ENCODE assay signal across 8 mouse cellular contexts in the genomic region with DNA sequence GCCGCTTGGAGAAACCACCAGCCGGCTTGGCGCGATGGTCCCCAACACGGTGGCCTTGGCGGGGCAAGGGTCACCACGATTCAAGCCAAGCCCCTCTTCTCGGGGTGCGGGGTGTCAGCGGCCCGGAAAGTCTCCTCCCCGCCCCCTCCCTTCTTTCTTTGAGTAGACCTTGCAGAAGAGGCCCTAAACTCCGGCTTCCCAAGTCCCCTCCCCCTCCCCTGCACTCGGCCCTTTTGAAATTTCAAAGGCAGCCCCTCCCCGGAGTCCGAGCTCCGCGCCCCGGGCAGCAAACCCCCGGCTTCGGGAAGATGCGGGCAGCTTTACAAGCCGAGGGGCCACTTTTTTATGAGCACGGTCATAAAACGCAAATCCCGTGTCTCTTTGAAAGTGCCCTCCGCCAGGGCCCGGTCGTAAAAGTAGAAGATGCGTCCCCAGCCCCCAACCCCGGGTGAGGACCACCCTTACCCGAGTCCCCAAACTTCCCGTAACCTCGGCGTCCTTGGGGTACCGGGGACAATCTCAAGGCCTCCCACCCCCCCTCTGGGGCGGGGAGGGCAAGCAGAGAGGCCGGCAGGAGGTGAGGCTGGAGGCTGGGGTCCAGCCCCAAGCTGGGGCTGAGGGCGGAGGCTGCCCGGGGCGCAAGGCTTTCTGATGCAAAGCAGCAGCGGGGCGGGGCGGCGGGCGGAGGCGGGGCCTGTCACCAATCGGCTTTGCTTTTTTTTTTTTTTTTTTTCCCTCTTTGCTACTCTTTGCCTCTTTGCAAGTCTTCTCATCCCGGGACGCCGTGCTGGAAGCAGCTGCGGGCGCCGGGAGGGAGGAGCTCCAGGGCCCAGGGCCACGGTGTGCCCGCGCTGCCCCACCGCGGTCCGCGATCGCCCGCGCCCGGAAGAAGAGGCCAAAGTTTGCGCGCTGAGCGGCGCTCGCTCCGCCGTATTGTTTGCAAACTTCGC. TPM values are rescaled to one million over a fixed set of nuclear protein-coding genes. Genes with fewer than 3 reads are reported as not detected.
DNase-seq lines count a peak whose midpoint lies in the region; ATAC-seq and TF ChIP-seq lines count a peak whose summit lies in the region.

A gene (plus strand): TSS at position 773 of the 950 bp plus-strand sequence.

- intact Hi-C loops in gastrocnemius, postnatal 36 days (cut with DNase I): no loop called here

- DNase-seq in gastrocnemius, postnatal 4 days (ENCODE audit: low spot score in 2 of 2): peak in 1 of 2 experiments; percentile 33
- no peak for DNase-seq in gastrocnemius, postnatal 36 days
- DNase-seq in R1 (ENCODE audit: low read depth, low spot score): peak; percentile 91
- peak; percentile 55 for DNase-seq in lung, postnatal 0 days (ENCODE audit: low spot score)
- DNase-seq in right cerebral cortex, postnatal 14 days: peak; percentile 63
- DNase-seq in layer of hippocampus, postnatal 14 days (ENCODE audit: low spot score in 2 of 2): no peak

- no peak for TF ChIP-seq CTCF in lung, postnatal 0 days (IDR thresholded peaks at IDR 0.05)

- H3K36me3 ChIP-seq in embryonic facial prominence, embryonic 15.5 days: no peaks in the 10 kb centered on the region
- no peaks in the 10 kb centered on the region for H3K36me3 ChIP-seq in intestine, embryonic 16.5 days (ENCODE audit: control insufficient read depth, insufficient read depth, low read length)
- H3K36me3 ChIP-seq in lung, postnatal 0 days (ENCODE audit: insufficient read depth, low read length): no peaks in the 10 kb centered on the region

- H3K4me3 ChIP-seq in embryonic facial prominence, embryonic 15.5 days (replicated peaks): peak within 1 kb of the TSS; percentile 71
- H3K4me3 ChIP-seq in intestine, embryonic 16.5 days (ENCODE audit: low read length): peak within 1 kb of the TSS; percentile 69
- peak within 1 kb of the TSS; percentile 55 for H3K4me3 ChIP-seq in lung, postnatal 0 days (ENCODE audit: low read depth, low read length)

- ATAC-seq in embryonic facial prominence, embryonic 15.5 days (ENCODE audit: insufficient number of reproducible peaks, low FRiP score, low TSS enrichment, low read depth): peak; percentile 55
- ATAC-seq in intestine, embryonic 16.5 days: peak; percentile 81
- peak; percentile 71 for ATAC-seq in lung, postnatal 0 days

- peak within 1 kb of the TSS; percentile 54 for H3K9ac ChIP-seq in embryonic facial prominence, embryonic 15.5 days
- H3K9ac ChIP-seq in intestine, embryonic 16.5 days (ENCODE audit: low read depth, low read length): peak within 1 kb of the TSS; percentile 68
- H3K9ac ChIP-seq in lung, postnatal 0 days (replicated peaks; ENCODE audit: low read depth): no peak within 1 kb of the TSS

- no peaks in the 10 kb centered on the region for H3K9me3 ChIP-seq in embryonic facial prominence, embryonic 15.5 days (replicated peaks)
- H3K9me3 ChIP-seq in intestine, embryonic 16.5 days (ENCODE audit: control insufficient read depth, low read length): no peaks in the 10 kb centered on the region
- no peaks in the 10 kb centered on the region for H3K9me3 ChIP-seq in lung, postnatal 0 days (ENCODE audit: low read length)

- TF ChIP-seq EP300 in lung, postnatal 0 days (IDR thresholded peaks at IDR 0.05): no peak

- 1% methylated on average over 72 of the region's 73 CpGs for WGBS in embryonic facial prominence, embryonic 15.5 days
- WGBS in intestine, embryonic 16.5 days: under 1% methylated on average over 73 of the region's 73 CpGs
- under 1% methylated on average over 46 of the region's 73 CpGs for whole genome bisulfite sequencing in lung, postnatal 0 days

- H3K4me2 ChIP-seq in embryonic facial prominence, embryonic 15.5 days (replicated peaks): peak within 1 kb of the TSS; percentile 92
- H3K4me2 ChIP-seq in intestine, embryonic 16.5 days (ENCODE audit: low read depth, low read length): peak within 1 kb of the TSS; percentile 97
- peak within 1 kb of the TSS; percentile 97 for H3K4me2 ChIP-seq in lung, postnatal 0 days (replicated peaks; ENCODE audit: low read depth, low read length)

- peak within 1 kb of the TSS; percentile 93 for H3K27ac ChIP-seq in embryonic facial prominence, embryonic 15.5 days (replicated peaks)
- H3K27ac ChIP-seq in intestine, embryonic 16.5 days (ENCODE audit: low read length): peak within 1 kb of the TSS; percentile 54; the same call in 1 of the 2 replicates
- H3K27ac ChIP-seq in lung, postnatal 0 days (ENCODE audit: low read length): 0 out of 2 replicates have a peak within 1 kb of the TSS, but pooled peaks have one; percentile 9

- H3K4me1 ChIP-seq in embryonic facial prominence, embryonic 15.5 days: peaks cover 71% of the 10 kb centered on the region
- H3K4me1 ChIP-seq in intestine, embryonic 16.5 days (ENCODE audit: control insufficient read depth, insufficient read depth, low read length): peaks cover 30% of the 10 kb centered on the region
- H3K4me1 ChIP-seq in lung, postnatal 0 days (ENCODE audit: insufficient read depth, low read depth, low read length): peaks cover 6% of the 10 kb centered on the region; the same call in 1 of the 2 replicates

- H3K27me3 ChIP-seq in embryonic facial prominence, embryonic 15.5 days: peaks cover 3% of the 10 kb centered on the region; the same call in 1 of the 2 replicates
- peaks cover 52% of the 10 kb centered on the region for H3K27me3 ChIP-seq in intestine, embryonic 16.5 days (replicated peaks; ENCODE audit: control insufficient read depth, insufficient read depth, low read length)
- peaks cover 33% of the 10 kb centered on the region for H3K27me3 ChIP-seq in lung, postnatal 0 days (replicated peaks; ENCODE audit: insufficient read depth, low read length)

RNA-seq across cellular contexts. Expression of the gene that starts here (rescaled TPM):
- 10 to 100 TPM; 16.5 to 21.5 TPM for total RNA-seq in gastrocnemius, postnatal 4 days (2021)
- total RNA-seq in gastrocnemius, postnatal 36 days (2021): 1 to 10 TPM; 1.7 to 2.6 TPM
- 9.0 and 10.4 TPM in 2 replicates for polyA plus RNA-seq in embryonic facial prominence, embryonic 15.5 days (2015; fragmentation: Nextera tagmentation; extraction: Ambion mirVana)
- 0.47 and 0.53 TPM in 2 replicates for polyA plus RNA-seq in intestine, embryonic 16.5 days (2015; fragmentation: Nextera tagmentation; extraction: Ambion mirVana)
- 0.29 and 0.35 TPM in 2 replicates for polyA plus RNA-seq in lung, postnatal 0 days (2015; fragmentation: Nextera tagmentation; extraction: Ambion mirVana)
- total RNA-seq in layer of hippocampus, postnatal 14 days (2021): 1 to 10 TPM; 1.5 to 2.9 TPM

Comparison
In these comparisons a context has a peak if more than half of its experiments do, and no peak if none do; other contexts are left out.
1. RNA of the gene that starts here (total RNA-seq): 16.5 to 21.5 TPM in gastrocnemius, postnatal 4 days; 1.5 to 2.9 TPM in layer of hippocampus, postnatal 14 days and 1.7 to 2.6 TPM in gastrocnemius, postnatal 36 days; every median in the first group is over 4 times any median in the second.
2. Peak in ATAC-seq, H3K4me3 ChIP-seq, H3K27ac ChIP-seq, H3K9ac ChIP-seq and H3K4me2 ChIP-seq in intestine, embryonic 16.5 days; RNA of the gene not detected or under 1 TPM.
3. Peak in DNase-seq, ATAC-seq, H3K4me3 ChIP-seq, H3K27ac ChIP-seq and H3K4me2 ChIP-seq in lung, postnatal 0 days; RNA of the gene not detected or under 1 TPM.
4. DNase-seq: peak in R1 (single experiment) and right cerebral cortex, postnatal 14 days (single experiment); none in gastrocnemius, postnatal 36 days (0 of 2) and layer of hippocampus, postnatal 14 days (0 of 2).
5. H3K27ac ChIP-seq: peak in every context shown above with its lines; median percentile 93 in embryonic facial prominence, embryonic 15.5 days; 54 in intestine, embryonic 16.5 days; 9 in lung, postnatal 0 days.
6. Peak in every context shown above with its lines, with median percentiles within 50 percentile points of each other: ATAC-seq, H3K4me2 ChIP-seq and H3K4me3 ChIP-seq.